Mouse (Mus musculus) heart, postnatal 4 days (tissue): ENCODE measurements at regions not wholly inside any gene's neighbourhood (a gene's known extent, or its start where the extent isn't known, plus 50 kb on each side); places are given as distances from the start of the nearest gene placed in this dataset.

Experiments used
- DNase-seq: peaks from one replicate; pipeline ENCODE4 v3.0.0; 2021

- DNase-seq, result no peak
Observed at GRCm38 (mm10) chr15:36427334-36427733, 580.2 kb downstream of the Zfp706 start.

- DNase-seq, result no peak
Observed at GRCm38 (mm10) chr15:36425902-36426301, 581.7 kb downstream of the Zfp706 start.

GRCm38 (mm10) chr15:36424047-36424446 is 583.5 kb downstream of the Zfp706 start:
- DNase-seq, result no peak

- no peak for DNase-seq
Observed at GRCm38 (mm10) chr15:36422781-36423180, 584.8 kb downstream of the Zfp706 start.

- peak; percentile 20 for DNase-seq
Observed at GRCm38 (mm10) chr15:36419943-36420480, 587.6 kb downstream of the Zfp706 start.

GRCm38 (mm10) chr15:36417426-36417825 is 590.1 kb downstream of the Zfp706 start:
- no peak for DNase-seq

- DNase-seq, result no peak
Observed at GRCm38 (mm10) chr15:36415552-36416249, 591.9 kb downstream of the Zfp706 start.

- DNase-seq, result no peak
Observed at GRCm38 (mm10) chr15:36412016-36412415, 595.6 kb downstream of the Zfp706 start.

GRCm38 (mm10) chr15:36405446-36405845 is 602.1 kb downstream of the Zfp706 start:
- no peak for DNase-seq

- no peak for DNase-seq
Observed at GRCm38 (mm10) chr15:36403336-36404119, 604.0 kb downstream of the Zfp706 start.

GRCm38 (mm10) chr15:36402051-36402450 is 605.5 kb downstream of the Zfp706 start:
- no peak for DNase-seq

GRCm38 (mm10) chr15:36400311-36400840 is 607.2 kb downstream of the Zfp706 start:
- DNase-seq, result no peak

- peak; percentile 51 for DNase-seq
Observed at GRCm38 (mm10) chr15:36399355-36400012, 608.1 kb downstream of the Zfp706 start.

- no peak for DNase-seq
Observed at GRCm38 (mm10) chr15:36398099-36398982, 609.2 kb downstream of the Zfp706 start.

- no peak for DNase-seq
Observed at GRCm38 (mm10) chr15:36396791-36397190, 610.8 kb downstream of the Zfp706 start.

GRCm38 (mm10) chr15:36396245-36396644 is 611.3 kb downstream of the Zfp706 start:
- no peak for DNase-seq

GRCm38 (mm10) chr15:36395672-36396050 is 611.9 kb downstream of the Zfp706 start:
- DNase-seq, result no peak

GRCm38 (mm10) chr15:36394914-36395671 is 612.5 kb downstream of the Zfp706 start:
- DNase-seq, result no peak

GRCm38 (mm10) chr15:36389775-36390174 is 617.8 kb downstream of the Zfp706 start:
- no peak for DNase-seq

GRCm38 (mm10) chr15:36381228-36381671 is 626.3 kb downstream of the Zfp706 start:
- DNase-seq, result no peak
